Mouse (Mus musculus) spleen, adult 2 months (tissue): ENCODE results near the gene Ptpn9.

Source experiments
- CTCF ChIP-seq: fragments of 200-500 bp; IDR thresholded peaks from 2 replicates; pipeline ENCODE4 v1.5.1; 2011; ENCODE audit warnings: mild to moderate bottlenecking, inconsistent platforms; ENCODE audit not compliant: insufficient read depth, insufficient read length, insufficient replicate concordance; ENCODE audit errors: extremely low read depth
- POLR2A ChIP-seq: fragments of 200-500 bp; IDR thresholded peaks from 2 replicates; pipeline ENCODE4 v1.6.1; 2011; ENCODE audit warnings: low read depth, low read length, inconsistent platforms

GRCm38 (mm10) chr9:56995198-56996027 is 690 bp downstream of the Ptpn9 start:
- TF ChIP-seq CTCF (no peak), POLR2A (no peak)
